Mouse (Mus musculus) erythroid progenitor cell, adult 5-6 weeks (primary cell): ENCODE results near the gene Tmeff2. TPM values are rescaled to one million over a fixed set of nuclear protein-coding genes. Genes with fewer than 3 reads are reported as not detected.

Experiments used
- ATAC-seq: replicated peaks from 2 replicates; pipeline ENCODE4 v1.8.0; 2016; ENCODE audit warnings: moderate number of reproducible peaks, mild to moderate bottlenecking, moderate TSS enrichment, inconsistent platforms; ENCODE audit not compliant: poor library complexity, low FRiP score, severe bottlenecking
- total RNA-seq, 2 experiments: library from RNA; stranded (forward) in 1 of 2; stranded (reverse) in 1 of 2; fragments of 150-400 nt in 1 of 2; fragments of 186-747, 209-891 nt in 1 of 2; gene quantifications; 2 replicates each; pipeline versions ENCODE4 v1.2.3 to v1.2.4; 2015 to 2017; ENCODE audit warnings: low replicate concordance in 2 of 2

Tmeff2 gene
- total RNA-seq, 2 experiments from 2014 or later = not detected

GRCm38 (mm10) chr1:51094713-51095112 lies 194.3 kb downstream of the Tmeff2 start:
- no peak for ATAC-seq

GRCm38 (mm10) chr1:51096848-51097598 lies 196.6 kb downstream of the Tmeff2 start:
- no peak for ATAC-seq

GRCm38 (mm10) chr1:51101034-51101590 lies 200.7 kb downstream of the Tmeff2 start:
- no peak for ATAC-seq

- no peak for ATAC-seq
These were observed 204.3 kb downstream of the Tmeff2 start for GRCm38 (mm10) chr1:51104698-51105097.

- no peak for ATAC-seq
These were observed 206.0 kb downstream of the Tmeff2 start for GRCm38 (mm10) chr1:51106401-51106920.

GRCm38 (mm10) chr1:51107299-51107698 lies 206.9 kb downstream of the Tmeff2 start:
- ATAC-seq = no peak

GRCm38 (mm10) chr1:51114721-51115120 lies 214.3 kb downstream of the Tmeff2 start:
- ATAC-seq = no peak

- ATAC-seq = no peak
These were observed 215.3 kb downstream of the Tmeff2 start for GRCm38 (mm10) chr1:51115761-51116160.

- no peak for ATAC-seq
These were observed 217.4 kb downstream of the Tmeff2 start for GRCm38 (mm10) chr1:51117830-51118229.

- no peak for ATAC-seq
These were observed 225.4 kb downstream of the Tmeff2 start for GRCm38 (mm10) chr1:51125671-51126424.

GRCm38 (mm10) chr1:51126425-51126765 lies 225.9 kb downstream of the Tmeff2 start:
- ATAC-seq = no peak

- no peak for ATAC-seq
These were observed 236.3 kb downstream of the Tmeff2 start for GRCm38 (mm10) chr1:51136792-51137191.

- no peak for ATAC-seq
These were observed 239.2 kb downstream of the Tmeff2 start for GRCm38 (mm10) chr1:51139605-51140004.

GRCm38 (mm10) chr1:51141381-51141780 lies 240.9 kb downstream of the Tmeff2 start:
- no peak for ATAC-seq

- ATAC-seq = no peak
These were observed 242.3 kb downstream of the Tmeff2 start for GRCm38 (mm10) chr1:51142729-51143128.

GRCm38 (mm10) chr1:51145693-51146092 lies 245.2 kb downstream of the Tmeff2 start:
- no peak for ATAC-seq

GRCm38 (mm10) chr1:51148481-51149137 lies 248.2 kb downstream of the Tmeff2 start:
- ATAC-seq = no peak

GRCm38 (mm10) chr1:51149488-51149887 lies 249.0 kb downstream of the Tmeff2 start:
- ATAC-seq = no peak

- ATAC-seq = no peak
These were observed 249.4 kb downstream of the Tmeff2 start for GRCm38 (mm10) chr1:51149890-51150289.

GRCm38 (mm10) chr1:51152017-51152416 lies 251.6 kb downstream of the Tmeff2 start:
- no peak for ATAC-seq
